Mouse (Mus musculus) induced T-regulatory cell, adult 2 months (primary cell): ENCODE results near the gene Vegfd.
A peak's percentile ranks its signal among the peaks of the same experiment; 100 is the strongest.

Experiments
- DNase-seq: peaks from one replicate; pipeline ENCODE4 v3.0.0-alpha.2; 2012; ENCODE audit warnings: low read depth

Gene Vegfd

DNA sequence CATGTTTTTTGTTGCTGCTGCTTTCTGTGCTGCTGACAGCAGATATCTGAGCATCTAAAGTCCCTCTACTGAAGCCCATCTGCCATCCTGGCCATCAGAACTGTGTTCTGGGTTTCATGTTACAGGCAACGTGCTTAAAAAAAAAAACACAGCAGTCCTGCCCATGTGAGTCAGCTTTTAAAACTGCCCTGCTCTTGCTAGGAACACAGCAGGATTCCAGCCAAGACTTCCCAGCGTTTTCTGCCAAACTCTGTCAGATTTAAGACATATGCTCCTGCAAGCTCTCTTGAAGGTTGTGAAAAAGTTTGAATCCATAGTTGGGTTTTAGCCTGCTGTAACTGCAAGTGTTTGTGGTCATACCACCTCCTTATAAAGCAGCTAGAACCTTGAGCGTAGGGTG, at the start of gene Vegfd:
Gene Vegfd, plus strand, starts transcription at position 298 of the 400 bp plus-strand sequence.
- DNase-seq, result no peak

DNA sequence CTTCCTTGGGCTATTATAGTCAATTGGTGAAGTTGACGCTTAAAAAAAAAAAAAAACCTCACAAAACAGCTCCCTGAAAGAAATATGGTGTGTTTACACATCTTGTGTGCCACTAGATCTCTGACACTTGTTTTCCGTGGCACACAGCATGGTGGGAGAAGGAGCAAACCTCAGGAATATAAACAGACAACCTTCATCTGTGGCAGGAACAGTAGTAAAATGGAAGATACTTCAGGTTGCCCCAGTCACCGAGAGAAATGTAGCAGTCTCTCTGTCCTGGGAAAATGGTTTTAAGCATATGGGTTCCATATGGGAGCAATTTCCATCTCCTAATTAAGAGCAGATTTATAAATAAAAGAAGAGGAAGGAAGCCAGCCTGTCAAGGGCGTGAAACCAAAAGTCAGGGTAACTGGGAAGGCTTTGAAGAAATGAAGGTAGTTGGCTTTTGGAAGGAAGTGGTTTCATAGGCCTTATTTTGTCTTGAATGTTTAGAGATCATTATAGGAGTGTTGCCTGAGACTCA, 49.7 kb upstream of the Vegfd start:
- DNase-seq, result no peak

DNA sequence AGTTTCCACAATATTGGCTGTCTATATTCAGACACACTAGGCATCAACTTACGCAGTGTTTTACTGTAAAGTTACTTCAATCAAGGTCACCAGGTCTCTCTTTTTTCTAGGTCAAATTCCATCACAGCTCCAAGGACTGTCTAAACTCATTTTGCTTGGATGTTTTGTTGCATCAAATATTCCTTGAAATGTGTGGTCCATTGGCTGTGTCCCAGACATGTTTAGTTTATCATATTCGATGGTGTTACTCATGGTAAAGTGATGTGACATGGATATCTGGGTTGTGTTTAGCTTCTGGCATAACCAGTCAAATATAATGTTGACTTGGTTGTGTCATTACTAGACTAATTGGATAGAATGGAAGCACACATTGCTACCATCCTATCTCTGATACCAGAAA, 42.8 kb upstream of the Vegfd start:
- DNase-seq, result no peak

DNA sequence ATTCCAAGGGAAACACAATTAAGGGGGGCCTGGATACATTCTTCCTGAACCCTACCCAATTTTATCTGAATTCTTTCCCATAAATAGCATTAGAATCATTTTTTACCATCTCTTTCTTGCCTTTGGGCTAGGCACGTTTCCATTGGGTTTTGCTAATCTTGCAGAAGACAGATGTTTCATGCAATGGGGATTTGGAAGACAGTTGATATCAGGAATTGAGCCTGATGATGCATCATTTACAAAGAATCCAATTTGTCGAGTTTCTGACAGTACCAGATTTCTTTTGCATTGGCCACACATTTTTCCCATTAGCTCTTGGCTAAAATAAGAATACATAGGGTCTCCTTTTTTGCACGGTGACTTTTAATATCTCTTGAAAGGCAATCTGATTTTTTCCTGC, 42.4 kb upstream of the Vegfd start:
- DNase-seq, result no peak

DNA sequence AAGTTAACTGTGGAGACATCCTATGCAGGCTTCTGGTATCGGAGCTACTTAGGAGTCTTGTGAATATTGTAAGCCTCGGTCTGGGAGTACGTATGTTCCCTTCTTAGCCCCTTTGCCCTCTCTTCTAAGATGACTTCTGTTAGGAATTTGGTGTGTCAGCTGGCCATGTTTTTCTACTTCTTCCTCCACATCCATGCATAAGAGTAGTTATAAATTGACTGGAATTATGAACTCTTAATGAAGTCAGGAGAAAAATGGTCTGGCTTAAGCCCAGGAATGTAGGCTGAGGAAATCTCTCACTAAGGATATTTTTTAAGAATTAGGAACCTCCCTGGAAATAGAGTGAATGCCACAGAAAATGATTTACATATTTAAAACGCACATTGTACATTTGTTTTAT, 34.6 kb upstream of the Vegfd start:
- DNase-seq, result no peak

DNA sequence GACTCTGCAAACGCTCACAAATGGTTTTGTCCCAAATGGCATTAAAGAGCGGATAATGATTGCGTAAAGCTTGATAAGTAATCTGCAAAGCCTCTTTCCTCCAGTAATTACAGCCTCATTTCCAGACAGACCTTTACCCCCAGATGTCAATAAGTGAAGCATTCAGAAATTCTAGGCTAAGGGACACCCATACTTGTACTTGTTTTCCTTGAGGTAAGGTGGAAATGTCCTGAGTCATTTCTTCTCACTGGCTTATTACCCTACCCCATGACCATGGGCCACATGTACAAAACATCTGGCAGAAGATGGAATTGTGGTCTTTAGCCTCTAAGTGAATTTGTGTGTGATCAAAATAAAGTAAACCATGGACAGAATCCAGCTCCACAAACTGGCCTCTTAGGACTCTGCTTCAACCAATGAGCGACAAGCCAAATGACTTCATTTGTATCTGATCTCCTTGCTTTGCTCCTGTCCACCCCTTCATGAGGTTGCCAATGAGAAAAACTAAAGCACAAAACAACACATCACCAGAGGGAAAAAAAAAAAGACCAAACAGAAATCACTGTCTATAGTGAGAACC, 27.7 kb upstream of the Vegfd start:
- DNase-seq, result no peak

DNA sequence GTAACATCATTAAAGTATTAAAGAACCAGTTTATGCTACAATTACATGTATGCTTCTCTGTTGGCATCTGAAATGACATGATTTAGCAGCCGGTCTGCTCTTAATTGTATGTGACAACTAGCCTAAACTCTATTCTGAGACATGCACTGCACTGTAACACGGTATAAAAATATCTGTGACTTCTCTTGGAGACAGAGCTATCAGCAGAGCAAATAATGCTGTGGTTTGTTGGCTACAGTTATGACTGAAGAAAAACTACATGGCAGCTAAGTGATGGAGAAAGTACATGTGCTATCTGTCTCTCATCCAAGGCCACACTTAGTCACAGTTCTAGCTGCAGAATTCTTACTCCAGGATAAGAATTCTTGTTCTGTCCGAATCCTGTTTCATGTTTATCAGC, 24.2 kb upstream of the Vegfd start:
- DNase-seq, result no peak

DNA sequence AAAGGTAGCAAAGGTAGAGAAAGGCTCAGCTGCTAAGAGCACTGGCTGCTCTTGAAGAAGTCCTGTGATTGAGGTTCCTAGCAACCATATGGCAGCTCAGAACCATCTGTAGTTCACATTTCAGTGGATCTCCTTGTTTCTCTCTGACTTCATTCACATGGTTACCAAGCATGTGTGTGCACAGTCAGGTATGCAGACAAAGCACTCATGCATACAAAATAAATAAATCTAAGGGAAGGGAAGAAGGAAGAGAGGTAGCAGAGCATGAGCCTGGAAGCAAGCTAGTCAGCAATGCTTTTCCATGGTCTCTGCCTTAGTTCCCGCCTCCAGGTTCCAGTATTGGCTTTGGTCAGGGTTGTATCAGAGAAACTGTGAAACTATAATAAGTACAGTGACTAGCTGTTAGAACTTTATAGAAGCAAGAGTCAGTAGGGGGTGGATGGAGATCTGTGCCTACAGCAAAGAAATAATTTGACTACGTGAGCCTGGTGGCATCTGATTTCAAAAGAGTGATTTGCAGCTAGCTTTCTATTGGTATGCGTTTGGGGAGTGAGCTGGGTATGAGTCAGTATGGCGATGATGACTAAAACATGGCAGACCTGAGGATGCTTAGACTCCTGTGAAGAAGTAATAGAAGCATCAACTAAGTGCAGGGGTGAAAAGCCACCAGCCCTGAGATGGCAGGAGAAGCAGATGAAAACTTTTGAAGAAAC, 7.9 kb upstream of the Vegfd start:
- no peak for DNase-seq

DNA sequence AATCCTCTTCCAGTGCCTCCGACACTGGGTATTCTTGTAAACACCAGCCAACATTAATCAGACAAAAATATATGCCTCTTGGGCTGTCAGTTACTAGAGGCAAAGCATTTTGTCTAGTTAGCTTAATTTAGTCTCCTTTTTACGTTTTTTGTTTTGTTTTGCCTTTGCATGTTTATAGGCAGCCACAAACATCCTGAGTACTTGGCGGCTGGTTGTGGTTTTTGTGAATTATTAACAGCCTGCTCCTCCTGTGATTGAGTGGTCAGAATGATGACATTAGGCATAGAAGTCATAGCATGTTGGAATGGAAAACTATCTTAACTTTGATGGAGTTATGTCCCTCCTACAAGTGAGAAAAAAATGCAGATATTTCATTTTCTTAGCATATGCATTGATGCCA, 2.6 kb upstream of the Vegfd start:
- DNase-seq, result no peak

DNA sequence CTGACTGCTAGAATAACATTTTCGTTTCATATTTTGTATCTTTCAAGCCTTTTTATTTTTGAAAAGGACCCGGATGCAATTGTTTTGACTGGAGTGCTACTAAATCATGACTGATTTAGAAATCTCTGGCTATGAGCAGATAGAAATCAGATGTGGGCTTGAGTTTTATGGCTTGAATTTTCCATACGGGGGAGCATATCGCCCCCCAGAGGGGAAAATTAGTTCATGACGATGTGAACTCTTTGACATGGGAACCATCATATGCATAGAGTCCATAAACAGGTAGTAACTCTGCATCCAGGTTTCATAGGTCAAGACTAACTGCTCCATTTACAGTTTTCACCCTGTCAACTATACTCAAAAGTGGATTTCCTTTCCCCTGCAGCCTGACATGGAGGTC, 1.4 kb downstream of the Vegfd start:
- DNase-seq, result no peak

DNA sequence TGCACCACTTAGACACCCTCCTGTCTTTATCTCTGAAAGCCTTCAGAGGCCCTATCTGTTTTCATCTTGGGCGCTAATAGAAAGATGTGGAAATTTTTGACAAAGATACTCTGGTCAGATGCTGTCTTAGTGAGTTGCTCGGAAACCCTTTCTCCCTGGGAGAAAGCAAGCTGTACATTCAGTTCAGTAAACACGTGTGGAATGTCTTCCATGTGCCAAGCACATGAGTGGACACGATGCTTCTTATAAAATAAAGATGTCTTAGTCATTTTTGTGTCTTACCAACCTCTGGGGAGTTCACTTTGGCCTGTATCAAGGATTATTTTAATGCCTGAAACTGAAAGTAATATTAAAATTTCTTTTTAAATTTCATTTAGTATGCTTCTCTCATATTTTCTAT, 6.5 kb downstream of the Vegfd start:
- no peak for DNase-seq

DNA sequence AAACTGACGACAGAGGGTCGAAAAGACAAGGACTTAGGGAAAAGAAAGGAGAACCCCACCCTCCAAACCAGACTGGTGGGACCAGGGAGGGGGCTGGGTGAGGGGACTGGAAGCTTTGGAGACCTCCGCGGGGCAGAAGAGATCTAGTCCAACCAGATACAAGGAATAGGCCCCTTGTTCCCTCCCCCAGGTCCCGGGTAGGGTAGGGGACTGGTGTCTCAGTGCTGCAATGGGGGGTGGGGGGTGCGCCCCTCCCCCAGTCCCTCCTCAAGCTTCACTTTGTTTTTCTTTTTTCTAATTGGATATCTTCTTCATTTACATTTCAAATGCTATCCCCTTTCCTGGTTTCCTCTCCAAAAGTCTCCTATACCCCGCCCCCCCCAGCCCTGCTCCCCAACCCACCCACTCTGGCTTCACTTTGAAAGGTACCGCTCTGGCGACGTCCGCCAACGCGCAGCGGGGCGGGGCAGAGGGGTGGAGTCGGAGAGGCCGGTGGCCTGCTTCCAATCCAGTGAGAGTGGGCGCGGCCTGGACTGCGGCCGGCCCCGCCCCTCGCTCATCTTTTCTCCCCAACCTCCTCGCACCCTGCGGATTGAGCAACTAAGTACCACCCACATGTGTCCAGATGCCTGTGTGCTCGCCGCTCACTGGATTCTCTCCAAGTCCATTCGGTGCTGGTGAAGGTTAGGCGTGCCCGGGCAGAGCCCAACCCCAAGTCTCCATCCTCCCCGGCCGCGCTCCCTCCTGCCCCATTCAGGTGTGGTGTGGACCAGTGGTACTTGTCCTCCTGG, 8.6 kb downstream of the Vegfd start:
- peak; percentile 86 for DNase-seq

DNA sequence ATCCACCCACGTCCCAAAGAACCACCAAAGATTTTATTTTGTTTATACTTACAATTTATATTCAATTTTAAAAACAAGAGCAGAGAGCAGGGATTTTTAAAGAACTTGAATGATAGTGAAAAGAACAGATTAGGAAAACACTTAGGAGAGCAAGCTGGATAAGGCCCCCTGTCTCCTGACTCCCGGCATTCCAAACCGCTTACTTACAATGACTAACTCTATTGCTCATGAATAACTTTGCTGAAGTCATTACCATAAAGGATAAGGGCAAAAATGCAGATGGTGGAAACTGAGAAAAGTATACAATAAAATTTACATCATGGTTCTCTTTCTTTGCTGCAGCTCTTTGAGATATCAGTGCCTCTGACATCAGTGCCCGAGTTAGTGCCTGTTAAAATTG, 20.9 kb downstream of the Vegfd start:
- no peak for DNase-seq

DNA sequence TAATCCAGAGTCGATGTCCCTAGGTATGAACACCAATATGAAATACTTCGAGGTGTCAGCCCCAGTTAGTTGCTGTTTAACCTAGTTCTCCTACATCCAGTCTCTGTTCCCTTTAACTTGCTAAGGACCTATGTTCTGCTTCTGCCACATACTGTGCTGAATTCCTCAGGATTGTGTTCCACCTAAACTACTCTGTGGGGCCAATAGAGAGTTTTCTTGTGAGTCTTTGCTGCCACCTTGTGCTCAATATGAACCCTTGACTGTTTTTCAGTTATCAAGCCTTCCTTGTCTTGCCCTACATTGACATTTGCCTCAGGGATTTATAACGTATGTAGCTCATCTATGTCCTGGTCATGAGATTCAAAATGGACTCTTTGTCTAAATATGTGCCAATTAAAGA, 25.3 kb downstream of the Vegfd start:
- DNase-seq, result peak; percentile 50

DNA sequence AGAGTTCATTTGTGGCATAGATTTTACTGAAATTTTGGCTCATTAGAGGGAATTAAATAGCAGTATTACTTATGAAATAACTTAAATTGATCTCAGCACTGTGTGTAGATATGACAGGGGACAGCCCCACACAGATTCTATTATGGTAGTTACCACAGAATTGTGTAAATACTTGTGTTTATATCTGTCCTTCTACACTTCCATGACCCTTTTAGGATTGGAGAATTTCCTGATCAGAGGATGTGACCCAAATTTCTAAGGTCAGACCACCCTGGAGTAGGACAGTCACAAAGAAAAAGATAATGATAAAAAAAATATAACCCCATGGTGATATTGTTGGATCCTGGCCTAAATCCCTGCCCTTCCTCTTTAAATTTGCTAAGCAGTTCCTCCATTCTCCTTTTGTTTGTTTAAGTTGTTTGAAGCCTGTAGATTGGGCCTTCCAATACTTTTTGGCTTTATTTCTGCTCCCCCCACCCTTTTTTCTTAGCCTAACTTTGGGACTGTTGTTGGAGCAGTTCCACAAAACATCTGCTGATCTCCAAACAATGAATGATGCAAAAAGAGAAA, 32.0 kb downstream of the Vegfd start:
- no peak for DNase-seq

DNA sequence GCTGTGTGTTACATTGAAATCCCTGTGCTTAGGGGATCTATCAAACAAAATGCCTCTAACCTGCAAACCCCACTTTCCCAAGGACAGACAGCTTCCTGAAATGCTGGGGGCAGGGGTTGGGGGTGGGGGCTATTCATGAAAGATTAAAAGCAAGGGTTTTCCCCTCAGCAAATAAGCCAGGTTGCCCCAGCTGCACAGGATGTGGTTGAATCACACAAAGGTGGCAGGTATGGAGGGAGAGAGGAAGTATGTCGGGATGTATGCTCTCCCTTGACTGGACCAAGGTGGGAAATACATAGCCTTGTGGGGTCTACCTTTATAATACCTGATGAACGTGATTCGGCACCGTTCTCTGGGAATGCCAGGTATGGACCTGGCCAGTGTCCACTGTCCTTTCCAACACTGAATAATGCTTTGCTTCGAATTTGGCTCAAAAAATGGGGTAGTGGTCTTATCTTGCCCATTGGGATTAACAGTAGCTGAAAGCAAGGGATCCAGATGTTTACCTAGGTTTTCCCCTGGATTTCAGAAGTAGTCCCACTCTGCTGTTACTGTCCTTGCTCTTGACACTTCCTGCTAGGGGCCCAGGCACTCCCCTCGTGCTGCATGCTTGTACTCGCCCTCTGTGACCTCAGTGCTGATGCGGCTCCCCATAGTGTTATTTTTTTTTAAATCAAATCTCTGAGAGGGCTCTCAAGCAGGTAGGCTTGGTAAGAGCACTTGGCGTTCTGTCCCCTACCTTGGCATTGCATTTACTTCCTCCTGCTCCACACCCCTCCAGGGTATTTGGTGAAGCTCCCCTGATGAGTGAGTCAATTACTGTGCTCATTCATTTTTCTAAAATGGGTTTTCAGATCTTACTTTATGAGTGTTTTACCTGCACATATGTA, 33.2 kb downstream of the Vegfd start:
- DNase-seq, result peak; percentile 53

DNA sequence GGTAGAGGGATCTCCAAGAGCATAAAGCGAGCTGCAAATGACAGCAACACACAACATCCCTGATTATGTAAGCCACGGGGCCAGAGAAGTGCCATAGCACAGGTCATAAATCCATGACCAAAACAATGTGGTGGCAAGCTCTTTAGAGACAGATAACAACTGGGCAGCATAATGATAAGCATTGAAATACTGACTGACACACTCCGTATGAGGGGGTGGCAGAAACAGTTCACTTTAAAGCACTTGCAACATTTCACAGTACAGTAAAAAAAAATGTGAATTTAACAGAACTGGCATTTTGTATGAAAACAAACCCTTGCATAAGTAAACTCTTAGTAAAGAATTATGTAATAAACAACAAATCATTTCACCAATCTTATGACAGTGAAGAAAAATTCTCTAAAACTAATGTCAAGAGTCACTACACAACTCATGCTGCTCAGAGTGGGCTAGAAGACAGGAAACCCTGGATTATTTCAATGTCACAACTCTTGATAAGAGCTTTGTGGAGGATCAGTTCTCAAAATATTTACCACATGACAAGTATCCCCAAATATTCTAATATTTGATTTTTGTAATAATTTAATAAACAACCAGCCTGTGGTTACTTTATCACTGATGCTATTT, 35.2 kb downstream of the Vegfd start:
- no peak for DNase-seq

DNA sequence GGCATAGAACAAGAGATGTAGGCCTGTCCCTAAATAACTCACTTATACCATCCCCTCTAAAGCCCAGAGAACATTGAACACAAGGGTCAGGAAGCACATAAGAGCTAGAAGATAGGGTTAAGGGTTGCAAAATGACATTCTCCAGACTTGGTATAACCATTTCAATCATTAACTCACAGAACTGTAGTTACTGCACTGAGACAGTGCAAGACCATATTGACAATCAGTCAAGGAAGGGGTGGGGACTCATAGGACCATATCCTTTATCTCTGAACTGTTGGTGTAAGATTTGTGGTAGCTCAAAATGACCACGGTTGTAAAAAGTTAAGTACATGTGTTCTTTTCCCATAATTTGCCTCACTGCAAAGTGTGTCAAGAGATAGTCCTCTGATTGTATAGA, 37.4 kb downstream of the Vegfd start:
- no peak for DNase-seq

DNA sequence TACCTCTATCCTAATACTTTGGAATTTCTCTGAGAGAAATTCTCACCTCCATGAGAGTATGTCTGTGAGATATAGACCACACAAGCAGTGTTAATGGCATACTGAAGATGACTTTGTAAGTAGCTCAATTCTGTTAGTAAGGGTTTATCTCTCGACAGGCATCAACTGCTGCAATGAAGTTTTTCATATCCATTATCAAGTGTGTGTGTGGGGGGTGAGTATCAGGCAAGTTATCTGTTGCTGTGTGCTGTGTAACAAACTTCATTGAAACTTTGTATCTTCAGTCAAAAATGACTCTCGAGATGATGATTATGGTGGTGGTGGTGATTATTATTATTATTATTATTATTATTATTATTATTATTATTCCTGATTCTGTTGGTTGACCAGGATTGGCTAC, 43.6 kb downstream of the Vegfd start:
- no peak for DNase-seq

DNA sequence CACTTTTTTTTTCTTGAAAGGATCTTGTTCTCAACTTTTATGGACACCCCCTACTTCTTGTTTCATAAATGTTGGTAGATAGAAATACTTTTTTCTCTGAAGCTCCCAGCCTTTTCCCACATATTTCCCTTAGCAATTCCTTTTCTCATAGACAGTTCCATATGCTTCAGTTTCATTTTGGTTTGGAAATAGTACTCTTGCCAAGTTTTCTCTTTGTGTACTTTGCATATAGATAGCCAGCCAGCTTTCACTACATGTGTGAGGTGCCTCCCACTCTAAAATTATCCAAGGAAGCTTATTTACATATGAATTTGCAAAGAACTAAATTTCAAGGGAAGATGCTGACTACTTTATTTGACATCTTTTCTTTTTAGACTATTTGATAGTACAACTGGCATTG, 44.8 kb downstream of the Vegfd start:
- no peak for DNase-seq

DNA sequence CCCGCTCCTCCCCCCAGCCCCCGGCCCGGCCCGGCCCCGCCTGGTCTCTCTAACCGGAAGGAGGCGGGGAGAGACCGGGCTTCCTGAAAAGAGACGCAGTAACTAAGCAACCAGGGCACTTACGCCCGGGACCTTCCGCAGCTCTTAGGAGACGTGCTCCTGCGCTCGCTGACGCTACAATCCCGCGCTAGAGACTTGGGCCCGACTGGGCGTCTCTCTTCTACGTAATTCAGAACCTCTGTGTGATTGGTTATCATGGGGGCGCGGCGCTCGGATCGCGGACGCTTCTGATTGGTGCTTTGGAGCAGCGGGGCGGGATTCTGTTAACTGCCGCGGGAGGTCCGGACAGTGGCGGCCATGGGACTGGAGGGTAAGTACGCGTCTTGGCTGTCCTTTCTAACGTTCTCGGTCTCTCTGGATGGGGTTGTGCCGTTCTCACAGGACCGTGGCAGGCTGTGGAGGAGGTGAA, 46.3 kb downstream of the Vegfd start, which contains the start of gene Piga:
Gene Piga, plus strand, starts transcription at position 317 of the 469 bp plus-strand sequence.
- DNase-seq, result peak; percentile 94
